Mouse (Mus musculus) forebrain, embryonic 14.5 days (tissue): ENCODE data around the gene Vdr. TPM values are rescaled to one million over a fixed set of nuclear protein-coding genes. Genes with fewer than 3 reads are reported as not detected.
A peak's percentile ranks its signal among the peaks of the same experiment; 100 is the strongest.

Source experiments
- ATAC-seq: fragments of 200-750 bp; cut with Nextera tagmentation; 2 replicates; pipeline ENCODE4 v1.8.0; 2017; ENCODE audit warnings: mild to moderate bottlenecking, moderate library complexity
- DNase-seq: peaks from one replicate; pipeline ENCODE4 v3.0.0-alpha.2; 2015; ENCODE audit warnings: low spot score
- H3K27ac ChIP-seq: fragments of 300-500 bp; sonication (generic); 2 replicates; pipeline ENCODE4 v1.5.1; 2014; ENCODE audit warnings: low read depth, mild to moderate bottlenecking, control low read depth, low read length, moderate library complexity
- H3K27me3 ChIP-seq: fragments of 300-500 bp; sonication (generic); replicated peaks from 2 replicates; pipeline ENCODE4 v1.6.1; 2014; ENCODE audit warnings: low read length, control low read depth, mixed read lengths; ENCODE audit not compliant: control insufficient read depth, insufficient read depth
- H3K36me3 ChIP-seq: fragments of 300-500 bp; sonication (generic); 2 replicates; pipeline ENCODE4 v1.6.1; 2014; ENCODE audit warnings: low read length, control low read depth; ENCODE audit not compliant: control insufficient read depth, insufficient read depth
- H3K4me1 ChIP-seq: fragments of 300-500 bp; sonication (generic); 2 replicates; pipeline ENCODE4 v1.6.1; 2014; ENCODE audit warnings: antibody characterized with exemption, low read length, control low read depth; ENCODE audit not compliant: control insufficient read depth, insufficient read depth
- H3K4me2 ChIP-seq: fragments of 300-500 bp; sonication (generic); 2 replicates; pipeline ENCODE4 v1.6.1; 2014; ENCODE audit warnings: mild to moderate bottlenecking, control low read depth, low read length
- H3K4me3 ChIP-seq: fragments of 300-500 bp; sonication (generic); 2 replicates; pipeline ENCODE4 v1.5.1; 2014; ENCODE audit warnings: low read depth, low read length, control low read depth
- H3K9ac ChIP-seq: fragments of 300-500 bp; sonication (generic); 2 replicates; pipeline ENCODE4 v1.6.1; 2014; ENCODE audit warnings: mild to moderate bottlenecking, low read length, control low read depth, moderate library complexity
- H3K9me3 ChIP-seq: fragments of 300-500 bp; sonication (generic); replicated peaks from 2 replicates; pipeline ENCODE4 v1.6.1; 2016; ENCODE audit warnings: low read length, control low read depth, mixed read lengths; ENCODE audit not compliant: control insufficient read depth
- WGBS: fragments of 180-500 bp; shearing (Covaris S2); extraction: QIAGEN DNeasy Blood & Tissue Kit; methylation state at CpG from one replicate; pipeline ENCODE4 v1.1.7; 2014; 5-methylcytosine and 5-hydroxymethylcytosine counted together
- polyA plus RNA-seq: library from polyadenylated mRNA; unstranded; fragments of >200 nt; fragmentation: Nextera tagmentation; extraction: Ambion mirVana; gene quantifications from 2 replicates; pipeline ENCODE4 v1.2.1, GENCODE M21; 2014

The Vdr gene
- polyA plus RNA-seq, 1 experiment from 2014 or later = 0.20 TPM

DNA sequence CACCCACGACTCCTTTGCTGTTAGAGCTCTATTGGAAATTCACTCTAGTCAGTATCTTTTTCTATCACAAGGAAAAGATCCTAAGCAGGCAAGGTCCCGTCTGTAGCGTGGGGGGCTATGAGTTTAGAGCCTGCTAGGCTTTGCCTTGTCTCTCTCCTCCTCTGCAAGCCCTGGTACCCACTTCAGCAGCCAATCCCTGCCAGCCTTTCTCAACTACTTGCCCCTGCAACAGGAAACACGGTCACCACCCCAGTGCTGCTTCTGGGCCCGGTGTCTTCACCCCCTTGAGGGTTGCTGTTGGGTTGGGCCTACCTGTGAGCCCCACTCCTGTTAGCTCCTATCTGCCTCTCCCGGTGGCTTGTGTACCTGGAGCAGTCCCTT is 88.5 kb downstream of the Vdr start:
- H3K27ac ChIP-seq = no peak overlapping the region

DNA sequence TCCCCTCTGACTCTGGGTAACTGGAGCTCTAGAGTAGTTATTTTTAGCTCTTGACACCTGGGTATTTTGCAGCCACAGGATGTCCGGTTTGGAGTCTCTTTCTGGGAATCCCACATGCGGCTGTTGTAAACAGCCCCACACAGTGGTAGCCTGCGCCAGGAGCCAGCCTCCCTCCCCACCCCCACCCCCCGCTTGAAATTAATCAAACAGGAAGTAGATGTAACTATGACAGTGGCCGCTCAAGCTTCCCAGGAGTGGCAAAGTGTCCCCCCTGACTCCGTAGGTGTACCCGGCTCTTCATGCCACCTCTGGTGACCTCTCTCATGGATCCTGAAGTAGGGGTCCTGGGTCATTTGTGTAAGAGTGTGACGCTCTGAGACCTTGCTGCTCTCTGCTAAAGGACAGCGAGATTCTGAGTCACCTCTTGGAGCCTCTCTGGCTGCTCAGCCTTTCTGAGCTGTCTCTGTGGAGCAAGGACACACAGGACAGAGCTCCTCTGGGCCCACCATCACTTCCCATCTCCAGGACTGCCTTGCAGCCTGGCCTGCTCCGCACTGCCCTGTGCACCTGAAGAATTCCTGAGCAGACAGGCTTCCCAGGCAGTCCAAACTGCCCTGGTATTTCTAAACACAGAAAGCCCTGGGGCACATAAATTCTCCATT is 89.0 kb downstream of the Vdr start:
- no peak for DNase-seq
- H3K4me3 ChIP-seq = no peak overlapping the region
- no peaks in the 10 kb centered on the region for H3K27me3 ChIP-seq
- H3K27ac ChIP-seq = no peak overlapping the region
- H3K9me3 ChIP-seq = no peaks in the 10 kb centered on the region
- WGBS = 74% methylated on average over 10 of the region's 10 CpGs
- H3K4me1 ChIP-seq = peaks cover 29% of the 10 kb centered on the region
- H3K4me2 ChIP-seq = no peak overlapping the region
- H3K36me3 ChIP-seq = no peaks in the 10 kb centered on the region
- no peak overlapping the region for H3K9ac ChIP-seq
- no peak for ATAC-seq

More for the DNA sequence above, 88.5 kb downstream of the Vdr start:
- Histone ChIP-seq H3K4me2 (no peak overlapping the region), H3K36me3 (no peaks in the 10 kb centered on the region), H3K4me1 (peaks cover 29% of the 10 kb centered on the region), H3K27me3 (no peaks in the 10 kb centered on the region), H3K9ac (no peak overlapping the region), H3K4me3 (no peak overlapping the region), H3K9me3 (no peaks in the 10 kb centered on the region)
- DNase-seq = no peak
- no peak for ATAC-seq
- whole genome bisulfite sequencing = 80% methylated on average over 6 of the region's 6 CpGs

DNA sequence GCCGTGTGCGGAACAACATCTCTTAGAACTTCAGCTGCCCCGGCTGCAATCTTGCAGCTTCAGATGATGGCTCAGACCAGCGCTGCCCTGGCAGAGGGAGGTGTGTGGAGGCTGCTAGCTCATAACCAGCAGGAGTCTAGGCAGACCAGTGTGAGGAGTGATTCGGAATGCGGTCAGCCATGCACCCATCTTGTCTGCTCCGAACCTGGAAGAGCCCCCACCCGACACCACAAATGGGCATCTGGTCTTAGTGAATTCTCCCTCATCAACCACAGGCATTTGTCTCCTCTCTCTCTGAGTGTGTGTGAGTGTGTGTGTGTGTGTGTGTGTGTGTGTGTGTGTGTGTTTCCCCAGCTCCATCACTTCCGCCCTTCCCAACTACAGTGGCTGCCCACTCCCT is 90.5 kb downstream of the Vdr start:
- Histone ChIP-seq H3K27ac (no peak overlapping the region), H3K9ac (no peak overlapping the region)
- WGBS = 91% methylated on average over 9 of the region's 9 CpGs

DNA sequence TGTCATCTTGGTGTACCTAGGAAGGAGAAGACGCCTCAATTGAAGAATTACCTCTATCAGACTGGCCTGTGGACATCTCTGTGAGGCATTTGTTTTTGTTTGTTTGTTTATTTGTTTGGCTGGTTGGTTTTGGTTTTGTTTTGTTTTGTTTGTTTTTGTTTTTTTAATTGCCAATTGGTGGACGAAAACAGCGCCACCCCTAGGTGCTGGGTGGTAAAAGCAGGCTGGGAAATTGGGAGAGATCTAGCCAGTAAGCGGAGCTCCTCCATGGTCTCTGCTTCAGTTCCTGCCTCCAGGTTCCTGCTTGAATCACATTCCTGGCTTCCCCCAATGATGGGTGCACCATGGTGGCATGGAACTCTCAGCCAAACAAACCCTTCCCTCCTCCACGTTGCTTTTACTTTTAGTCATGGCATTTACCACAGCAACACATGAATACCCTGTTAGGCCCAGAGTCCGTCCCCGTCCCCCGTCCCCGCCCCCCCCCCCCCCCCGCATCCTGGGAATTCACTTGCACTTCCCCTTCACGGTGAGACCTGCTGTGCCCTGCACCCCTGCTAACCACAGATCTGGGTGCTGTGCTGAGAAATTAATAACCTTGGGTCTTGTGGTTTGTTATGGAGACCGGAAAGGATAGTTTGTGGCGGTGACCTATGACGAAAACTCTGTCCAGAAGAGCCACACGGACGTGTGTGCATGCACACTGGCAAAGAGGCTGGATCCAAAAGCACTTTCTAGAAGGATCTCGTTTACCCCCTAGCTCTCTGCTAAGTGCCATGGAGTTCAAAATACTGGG is 94.0 kb downstream of the Vdr start:
- no peaks in the 10 kb centered on the region for H3K9me3 ChIP-seq
- no peak overlapping the region for H3K9ac ChIP-seq
- no peak overlapping the region for H3K4me3 ChIP-seq
- no peak overlapping the region for H3K27ac ChIP-seq
- ATAC-seq = no peak
- no peaks in the 10 kb centered on the region for H3K36me3 ChIP-seq
- DNase-seq = no peak
- H3K4me1 ChIP-seq = peaks cover 20% of the 10 kb centered on the region
- no peaks in the 10 kb centered on the region for H3K27me3 ChIP-seq
- no peak overlapping the region for H3K4me2 ChIP-seq
- WGBS = 96% methylated on average over 17 of the region's 17 CpGs

More for the DNA sequence above, 90.5 kb downstream of the Vdr start:
- H3K36me3 ChIP-seq = no peaks in the 10 kb centered on the region
- H3K4me1 ChIP-seq = peaks cover 19% of the 10 kb centered on the region
- no peaks in the 10 kb centered on the region for H3K9me3 ChIP-seq
- no peak overlapping the region for H3K4me2 ChIP-seq
- ATAC-seq (no peak), DNase-seq (no peak)
- no peaks in the 10 kb centered on the region for H3K27me3 ChIP-seq
- no peak overlapping the region for H3K4me3 ChIP-seq

DNA sequence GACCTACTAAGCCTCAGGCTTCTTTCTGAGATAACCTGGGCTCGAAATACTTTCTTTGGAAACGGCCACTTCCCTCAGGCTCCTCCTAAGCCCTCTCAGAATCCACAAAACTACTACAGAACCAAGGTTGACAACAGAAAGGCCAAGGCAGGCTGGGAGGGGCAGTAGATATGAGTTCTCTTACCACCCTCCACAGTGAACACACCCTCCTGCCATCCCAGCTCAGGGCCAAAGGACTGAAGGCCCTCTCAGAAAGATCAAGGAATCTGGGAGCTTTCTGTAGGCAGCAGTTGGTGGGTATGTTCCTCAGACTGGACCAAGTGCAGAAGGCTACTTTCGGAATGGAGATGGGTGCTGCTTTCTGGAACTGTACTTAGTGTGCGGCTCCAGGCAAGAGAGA is 95.2 kb downstream of the Vdr start:
- 97% methylated on average over 4 of the region's 4 CpGs for WGBS
- no peak overlapping the region for H3K4me2 ChIP-seq
- no peak overlapping the region for H3K4me3 ChIP-seq
- H3K36me3 ChIP-seq = peaks cover 5% of the 10 kb centered on the region
- no peak overlapping the region for H3K27ac ChIP-seq
- H3K9ac ChIP-seq = no peak overlapping the region
- H3K4me1 ChIP-seq = peaks cover 20% of the 10 kb centered on the region
- H3K27me3 ChIP-seq = no peaks in the 10 kb centered on the region
- H3K9me3 ChIP-seq = no peaks in the 10 kb centered on the region
- DNase-seq (no peak), ATAC-seq (no peak)

DNA sequence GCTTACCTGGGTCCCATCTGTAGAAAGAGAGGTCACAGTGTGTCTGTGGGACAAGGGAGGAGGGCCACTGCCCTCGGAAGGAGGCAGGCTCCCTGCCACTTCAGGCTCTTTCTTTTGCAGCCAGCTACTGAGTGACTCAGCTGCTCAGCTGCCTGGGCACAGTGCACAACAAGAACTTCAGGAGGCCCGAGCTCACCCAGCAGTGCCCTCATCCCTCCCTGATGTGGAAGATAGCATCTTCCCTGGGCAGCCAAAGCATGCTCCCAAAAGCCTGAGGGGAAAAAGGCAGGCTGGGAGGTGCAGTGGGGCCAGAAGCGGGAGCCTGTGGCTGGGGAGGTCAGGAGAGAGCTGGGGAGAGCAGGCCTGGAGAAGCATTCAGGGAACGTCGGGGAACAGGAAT is 95.7 kb downstream of the Vdr start:
- no peaks in the 10 kb centered on the region for H3K9me3 ChIP-seq
- H3K9ac ChIP-seq = no peak overlapping the region
- peaks cover 20% of the 10 kb centered on the region for H3K4me1 ChIP-seq
- peaks cover 10% of the 10 kb centered on the region for H3K36me3 ChIP-seq
- DNase-seq (no peak), ATAC-seq (no peak)
- no peaks in the 10 kb centered on the region for H3K27me3 ChIP-seq
- no peak overlapping the region for H3K4me3 ChIP-seq
- no peak overlapping the region for H3K27ac ChIP-seq
- H3K4me2 ChIP-seq = no peak overlapping the region
- WGBS = 72% methylated on average over 5 of the region's 5 CpGs

DNA sequence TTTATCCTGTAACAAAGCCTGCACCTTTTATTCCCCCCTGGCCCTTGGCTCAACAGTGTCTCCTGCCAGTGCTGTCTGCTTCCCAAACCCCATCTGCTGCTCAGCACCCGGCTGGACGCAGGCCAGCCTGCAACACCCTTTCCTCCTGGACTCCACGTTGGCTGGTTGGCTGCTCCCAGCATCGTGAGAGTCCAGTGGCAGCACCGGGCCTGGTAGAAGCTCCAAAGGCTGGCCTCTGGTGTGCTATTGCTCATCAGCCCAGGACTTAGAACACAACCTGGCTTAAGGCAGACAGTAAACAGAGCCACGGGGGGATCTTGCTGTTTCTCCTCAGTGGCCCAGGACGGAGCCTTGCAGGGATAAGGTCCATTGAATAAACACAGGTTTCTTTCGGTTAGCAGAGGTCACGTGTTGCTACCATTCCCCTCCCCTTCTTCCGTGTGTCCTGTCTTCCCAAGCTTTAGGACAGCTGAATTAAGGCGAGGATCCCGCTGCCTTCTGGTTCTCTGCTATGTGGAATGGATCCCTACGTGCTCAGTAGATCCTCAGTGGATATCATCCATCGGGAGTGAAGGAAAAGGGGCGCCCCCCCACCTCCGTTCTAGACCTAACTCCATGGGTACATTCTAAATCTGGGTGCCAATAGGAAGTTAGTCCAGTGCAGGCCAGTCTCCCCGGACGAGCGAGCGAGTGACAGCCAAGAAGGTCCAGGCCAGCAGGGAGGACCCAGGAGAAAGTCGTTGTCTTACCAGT is 96.8 kb downstream of the Vdr start:
- peak overlapping the region; percentile 61; the same call in 1 of the 2 replicates for H3K27ac ChIP-seq
- peak overlapping the region; percentile 47 for H3K9ac ChIP-seq
- no peak overlapping the region for H3K4me3 ChIP-seq
- DNase-seq (peak; percentile 56), ATAC-seq (0 out of 2 replicates have a peak, but pooled peaks have one; percentile 28)
- peaks cover 20% of the 10 kb centered on the region for H3K4me1 ChIP-seq
- H3K9me3 ChIP-seq = no peaks in the 10 kb centered on the region
- H3K36me3 ChIP-seq = peaks cover 21% of the 10 kb centered on the region
- 0 out of 2 replicates have a peak overlapping the region, but pooled peaks have one; percentile 3 for H3K4me2 ChIP-seq
- H3K27me3 ChIP-seq = no peaks in the 10 kb centered on the region
- WGBS = 48% methylated on average over 21 of the region's 21 CpGs

DNA sequence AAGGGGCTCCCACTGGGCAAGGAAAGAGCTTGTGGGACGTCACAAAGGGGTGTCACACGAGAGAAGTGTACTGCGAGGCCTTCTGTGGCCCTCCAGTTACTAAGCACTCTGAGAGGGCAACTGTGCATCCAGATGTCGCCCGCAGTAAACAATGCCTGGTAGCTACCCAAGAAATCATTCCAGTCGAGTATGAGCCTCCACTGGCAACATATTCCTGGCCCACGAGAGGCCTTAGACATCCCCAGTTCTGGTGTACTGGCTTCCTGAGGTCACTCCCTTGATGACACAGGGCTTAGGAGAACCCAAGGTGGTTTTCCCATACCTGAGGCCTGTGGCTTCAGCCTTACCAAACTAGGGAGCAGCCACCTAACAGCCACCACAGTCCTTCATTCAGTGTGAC is 97.6 kb downstream of the Vdr start:
- Histone ChIP-seq H3K4me2 (0 out of 2 replicates have a peak overlapping the region, but pooled peaks have one; percentile 3), H3K4me1 (peaks cover 20% of the 10 kb centered on the region), H3K36me3 (peaks cover 28% of the 10 kb centered on the region), H3K27me3 (no peaks in the 10 kb centered on the region), H3K9me3 (no peaks in the 10 kb centered on the region), H3K27ac (peak overlapping the region; percentile 61; the same call in 1 of the 2 replicates), H3K9ac (peak overlapping the region; percentile 47), H3K4me3 (no peak overlapping the region)
- DNase-seq (no peak), ATAC-seq (no peak)
- 66% methylated on average over 7 of the region's 7 CpGs for WGBS
